Mouse (Mus musculus) forebrain, postnatal 0 days (tissue): ENCODE data around the gene Sel1l2. TPM values are rescaled to one million over a fixed set of nuclear protein-coding genes. Genes with fewer than 3 reads are reported as not detected.

Experiments used
- ATAC-seq: fragments of 200-750 bp; cut with Nextera tagmentation; 2 replicates; pipeline ENCODE4 v1.8.0; 2017; ENCODE audit warnings: mild to moderate bottlenecking, moderate library complexity
- DNase-seq: peaks from one replicate; pipeline ENCODE4 v3.0.0-alpha.2; 2015
- H3K27ac ChIP-seq: fragments of 300-500 bp; sonication (generic); 2 replicates; pipeline ENCODE4 v1.5.1; 2014; ENCODE audit warnings: low read depth, mild to moderate bottlenecking, antibody characterized with exemption, low read length, moderate library complexity, mixed read lengths
- H3K27me3 ChIP-seq: fragments of 300-500 bp; sonication (generic); 2 replicates; pipeline ENCODE4 v1.6.1; 2014; ENCODE audit warnings: mild to moderate bottlenecking, low read length, mixed read lengths; ENCODE audit not compliant: insufficient read depth
- H3K36me3 ChIP-seq: fragments of 300-500 bp; sonication (generic); 2 replicates; pipeline ENCODE4 v1.6.1; 2014; ENCODE audit warnings: mild to moderate bottlenecking, moderate library complexity; ENCODE audit not compliant: insufficient read depth
- H3K4me1 ChIP-seq: fragments of 300-500 bp; sonication (generic); 2 replicates; pipeline ENCODE4 v1.6.1; 2014; ENCODE audit warnings: antibody characterized with exemption; ENCODE audit not compliant: insufficient read depth
- H3K4me2 ChIP-seq: fragments of 300-500 bp; sonication (generic); 2 replicates; pipeline ENCODE4 v1.6.1; 2014; ENCODE audit warnings: low read depth, mild to moderate bottlenecking, moderate library complexity
- H3K4me3 ChIP-seq: fragments of 300-500 bp; sonication (generic); 2 replicates; pipeline ENCODE4 v1.5.1; 2014; ENCODE audit warnings: low read depth, low read length, mixed read lengths
- H3K9ac ChIP-seq: fragments of 300-500 bp; sonication (generic); 2 replicates; pipeline ENCODE4 v1.6.1; 2014; ENCODE audit warnings: mild to moderate bottlenecking
- H3K9me3 ChIP-seq: fragments of 300-500 bp; sonication (generic); 2 replicates; pipeline ENCODE4 v1.6.1; 2016; ENCODE audit warnings: low read length
- CTCF ChIP-seq: sonication (generic); IDR thresholded peaks from 2 replicates; pipeline ENCODE4 v1.5.1; 2016; ENCODE audit warnings: antibody characterized with exemption, control low read depth, low read depth
- WGBS: fragments of 180-500 bp; shearing (Covaris S2); extraction: QIAGEN DNeasy Blood & Tissue Kit; methylation state at CpG from one replicate; pipeline ENCODE4 v1.1.7; 2014; 5-methylcytosine and 5-hydroxymethylcytosine counted together
- polyA plus RNA-seq: library from polyadenylated mRNA; unstranded; fragments of >200 nt; fragmentation: Nextera tagmentation; extraction: Ambion mirVana; gene quantifications from 2 replicates; pipeline ENCODE4 v1.2.1, GENCODE M21; 2015
- total RNA-seq: library from RNA; depleted of rRNA; stranded (reverse); fragments of >200 nt; gene quantifications from 2 replicates; pipeline ENCODE4 v1.2.3, GENCODE M21; 2014

Sel1l2 gene
- total and polyA plus RNA-seq, 2 experiments from 2014 or later, result not detected

DNA sequence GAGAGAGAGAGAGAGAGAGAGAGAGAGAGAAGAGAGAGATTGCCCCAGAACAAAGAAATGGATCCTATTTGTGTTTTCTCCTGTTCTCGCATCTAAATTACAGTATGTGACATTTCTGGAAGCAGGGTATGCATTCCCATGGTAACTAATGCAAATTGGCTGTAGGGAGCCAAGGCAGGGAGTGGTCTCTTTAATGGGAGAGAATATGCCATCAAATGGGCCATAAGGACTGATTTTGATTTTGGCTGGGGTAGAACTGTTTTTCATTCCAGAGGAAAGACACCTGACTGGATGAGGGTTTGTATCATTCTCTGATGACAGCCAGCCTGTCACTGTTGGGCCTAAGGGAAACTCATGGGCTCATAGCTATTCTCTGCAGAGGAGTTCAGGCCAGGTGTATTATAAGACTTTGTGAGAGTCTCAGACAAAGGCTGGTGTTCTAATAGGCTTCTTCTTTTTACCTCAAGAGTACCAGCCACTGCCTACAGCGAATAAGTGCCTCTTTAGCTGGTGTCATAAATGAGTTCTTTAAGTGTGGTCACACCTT, 133.8 kb downstream of the Sel1l2 start:
- DNase-seq (no peak), ATAC-seq (peak; percentile 70)
- Histone ChIP-seq H3K27ac (peak overlapping the region; percentile 64; the same call in 1 of the 2 replicates), H3K4me2 (no peak overlapping the region), H3K36me3 (no peaks in the 10 kb centered on the region), H3K9ac (no peak overlapping the region), H3K9me3 (no peaks in the 10 kb centered on the region), H3K4me1 (no peaks in the 10 kb centered on the region), H3K4me3 (no peak overlapping the region), H3K27me3 (no peaks in the 10 kb centered on the region)
- TF ChIP-seq CTCF, result no peak
- 44% methylated on average over 2 of the region's 2 CpGs for WGBS

DNA sequence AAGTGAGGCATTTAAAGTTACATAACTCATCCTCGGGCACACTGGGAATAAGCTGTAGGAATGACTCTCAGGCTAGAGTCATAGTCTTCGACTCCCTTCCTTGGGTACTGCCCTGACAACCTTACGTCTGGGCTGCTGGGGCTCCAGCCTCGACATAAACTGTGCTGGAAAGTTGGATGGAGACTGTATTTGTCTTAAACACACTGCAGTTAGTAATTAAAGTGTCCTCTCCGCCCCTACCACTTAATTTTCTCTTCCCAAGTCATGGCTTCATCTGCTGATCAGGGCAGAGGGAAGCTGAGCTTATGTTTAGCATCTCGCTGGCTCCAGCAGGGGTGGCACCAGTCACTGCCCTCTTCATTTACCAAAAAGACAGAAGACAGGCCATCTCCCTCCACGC, 135.2 kb downstream of the Sel1l2 start:
- H3K36me3 ChIP-seq, result no peaks in the 10 kb centered on the region
- TF ChIP-seq CTCF, result no peak
- no peaks in the 10 kb centered on the region for H3K4me1 ChIP-seq
- H3K4me2 ChIP-seq, result no peak overlapping the region
- WGBS, result 79% methylated on average over 7 of the region's 7 CpGs
- H3K9me3 ChIP-seq, result no peaks in the 10 kb centered on the region
- H3K27ac ChIP-seq, result no peak overlapping the region
- no peak overlapping the region for H3K4me3 ChIP-seq
- DNase-seq (no peak), ATAC-seq (no peak)
- H3K9ac ChIP-seq, result no peak overlapping the region
- no peaks in the 10 kb centered on the region for H3K27me3 ChIP-seq

DNA sequence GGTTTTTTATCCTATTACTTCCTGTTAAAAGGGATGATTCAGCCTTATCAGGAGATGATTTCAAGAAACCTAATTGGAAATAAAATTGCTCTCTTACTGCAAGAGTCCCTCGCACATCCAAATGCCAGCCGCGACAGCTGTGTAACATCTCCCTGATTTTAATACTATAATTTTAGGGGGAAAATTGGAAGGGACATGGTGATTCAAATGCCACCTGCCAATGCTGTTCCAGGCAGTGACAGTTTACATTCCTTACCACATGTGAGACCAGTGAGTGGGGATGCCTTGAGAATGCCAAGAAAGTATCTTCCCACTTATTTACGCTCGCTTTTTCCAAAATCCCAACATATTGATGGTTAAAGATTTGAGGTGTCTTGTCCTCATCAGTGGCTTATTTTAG, 146.4 kb downstream of the Sel1l2 start:
- peak; percentile 84 for ATAC-seq

DNA sequence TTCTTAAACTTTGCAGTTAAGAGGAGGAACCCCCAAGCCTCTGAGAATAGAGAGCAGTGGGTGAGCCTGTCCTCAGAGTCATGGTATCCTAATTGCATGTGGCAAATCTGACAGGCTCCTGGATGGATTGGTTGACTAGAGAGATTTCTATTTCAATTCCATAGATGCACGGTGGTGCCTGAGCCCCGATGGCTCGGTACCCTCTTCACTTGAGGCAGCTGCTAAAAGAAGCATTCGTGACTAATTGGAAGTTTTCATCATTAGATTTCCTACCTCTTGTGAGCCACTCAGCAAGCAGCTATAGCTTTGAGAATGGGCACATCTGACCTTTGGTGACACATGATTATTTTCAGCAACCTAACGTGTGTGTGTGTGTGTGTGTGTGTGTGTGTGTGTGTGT, 147.1 kb downstream of the Sel1l2 start:
- Histone ChIP-seq H3K27me3 (no peaks in the 10 kb centered on the region), H3K9ac (no peak overlapping the region), H3K9me3 (no peaks in the 10 kb centered on the region), H3K4me2 (no peak overlapping the region), H3K27ac (no peak overlapping the region), H3K4me3 (no peak overlapping the region), H3K4me1 (no peaks in the 10 kb centered on the region), H3K36me3 (no peaks in the 10 kb centered on the region)
- ATAC-seq, result no peak
- no peak for DNase-seq
- TF ChIP-seq CTCF, result no peak
- 49% methylated on average over 5 of the region's 5 CpGs for WGBS

More for the DNA sequence above, 146.4 kb downstream of the Sel1l2 start:
- H3K4me3 ChIP-seq, result no peak overlapping the region
- WGBS, result 64% methylated on average over 5 of the region's 5 CpGs
- H3K36me3 ChIP-seq, result no peaks in the 10 kb centered on the region
- H3K4me2 ChIP-seq, result no peak overlapping the region
- no peak overlapping the region for H3K27ac ChIP-seq
- DNase-seq, result no peak
- H3K4me1 ChIP-seq, result no peaks in the 10 kb centered on the region
- no peaks in the 10 kb centered on the region for H3K9me3 ChIP-seq
- H3K27me3 ChIP-seq, result no peaks in the 10 kb centered on the region
- TF ChIP-seq CTCF, result no peak
- H3K9ac ChIP-seq, result no peak overlapping the region

DNA sequence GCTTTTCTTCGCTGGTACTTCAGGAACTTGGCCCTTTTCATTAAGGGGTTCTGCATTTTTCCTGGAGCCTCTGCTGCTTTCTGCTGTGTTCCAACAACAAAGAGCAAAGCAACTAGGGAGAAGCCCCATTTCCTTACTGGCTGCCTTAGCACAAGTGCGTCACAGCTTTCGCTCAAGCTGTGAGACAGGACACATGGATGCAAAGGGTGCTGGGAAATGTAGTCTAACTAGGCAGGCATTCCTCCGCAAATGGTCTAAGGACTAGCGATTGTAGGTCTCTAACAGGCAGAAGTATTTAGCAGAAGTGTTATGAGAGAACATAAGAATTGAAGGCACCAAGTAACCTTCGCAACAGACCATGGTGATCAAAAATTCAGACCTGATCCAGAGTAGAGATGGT, 152.3 kb downstream of the Sel1l2 start:
- Histone ChIP-seq H3K27ac (no peak overlapping the region), H3K4me2 (no peak overlapping the region), H3K36me3 (no peaks in the 10 kb centered on the region), H3K9ac (no peak overlapping the region), H3K4me1 (no peaks in the 10 kb centered on the region), H3K9me3 (no peaks in the 10 kb centered on the region), H3K4me3 (no peak overlapping the region), H3K27me3 (no peaks in the 10 kb centered on the region)
- TF ChIP-seq CTCF, result no peak
- ATAC-seq, result peak; percentile 81
- peak; percentile 53 for DNase-seq
- 48% methylated on average over 6 of the region's 6 CpGs for WGBS

DNA sequence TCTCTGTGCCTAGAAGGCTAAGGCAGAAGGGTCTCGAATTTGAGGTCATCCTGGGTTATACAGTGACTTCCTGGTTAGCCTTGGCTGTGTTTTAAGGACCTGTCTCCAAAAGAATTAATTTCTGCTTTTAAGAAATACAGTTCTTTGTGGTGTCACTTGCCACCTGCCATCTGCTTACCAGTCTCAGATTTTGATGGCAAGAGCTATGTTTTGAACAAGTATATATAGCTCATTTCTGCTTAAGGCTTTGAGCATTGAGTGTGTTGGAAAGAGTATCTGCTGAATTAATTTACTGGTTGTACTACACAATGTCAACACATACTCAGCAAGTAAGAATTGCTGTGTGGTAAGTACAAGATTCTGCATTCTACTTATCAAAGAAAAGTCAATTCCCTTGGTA, 159.2 kb downstream of the Sel1l2 start:
- no peak overlapping the region for H3K27ac ChIP-seq
- no peaks in the 10 kb centered on the region for H3K9me3 ChIP-seq
- no peaks in the 10 kb centered on the region for H3K36me3 ChIP-seq
- ATAC-seq (peak; percentile 93), DNase-seq (peak; percentile 59)
- no peaks in the 10 kb centered on the region for H3K4me1 ChIP-seq
- no peaks in the 10 kb centered on the region for H3K27me3 ChIP-seq
- 54% methylated on average over 1 of the region's 1 CpGs for WGBS
- no peak overlapping the region for H3K9ac ChIP-seq
- no peak for TF ChIP-seq CTCF
- no peak overlapping the region for H3K4me2 ChIP-seq
- H3K4me3 ChIP-seq, result no peak overlapping the region

DNA sequence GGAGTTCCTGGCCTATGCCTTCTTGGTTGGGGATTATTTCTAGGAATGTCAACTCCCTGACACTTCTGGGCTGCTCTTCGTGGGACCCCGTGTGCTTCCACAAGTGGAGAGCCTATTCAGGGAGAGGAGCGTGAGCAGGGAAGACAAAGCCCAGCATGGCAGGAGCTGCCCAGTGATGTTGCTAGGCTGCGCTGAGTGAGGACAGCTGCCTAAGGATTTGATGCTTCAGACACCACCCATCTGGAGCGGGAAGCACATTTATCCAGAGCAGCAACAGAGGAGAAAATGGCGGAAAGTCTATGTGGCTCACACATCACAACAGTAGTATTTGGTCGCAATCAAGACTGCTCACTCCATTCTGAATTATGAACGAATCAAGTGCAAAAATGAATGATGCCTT, 169.2 kb downstream of the Sel1l2 start:
- Histone ChIP-seq H3K36me3 (no peaks in the 10 kb centered on the region), H3K27me3 (no peaks in the 10 kb centered on the region), H3K4me2 (no peak overlapping the region), H3K9ac (no peak overlapping the region), H3K27ac (no peak overlapping the region), H3K4me1 (0 out of 2 replicates have a peak, but pooled peaks cover under 1% of the 10 kb centered on the region), H3K9me3 (no peaks in the 10 kb centered on the region), H3K4me3 (no peak overlapping the region)
- DNase-seq, result no peak
- peak; percentile 61 for ATAC-seq
- no peak for TF ChIP-seq CTCF
- WGBS, result 53% methylated on average over 8 of the region's 8 CpGs
